Mouse (Mus musculus) lung, postnatal 0 days (tissue): Measurements from ENCODE around the gene Ak9. TPM values are rescaled to one million over a fixed set of nuclear protein-coding genes. Genes with fewer than 3 reads are reported as not detected.

Source experiments
- ATAC-seq: fragments of 200-750 bp; cut with Nextera tagmentation; 2 replicates; pipeline ENCODE4 v1.8.0; 2017; ENCODE audit warnings: moderate library complexity
- DNase-seq: peaks from one replicate; pipeline ENCODE4 v3.0.0-alpha.2; 2016; ENCODE audit warnings: low spot score
- H3K27ac ChIP-seq: fragments of 300-500 bp; sonication (generic); 2 replicates; pipeline ENCODE4 v1.5.1; 2014; ENCODE audit warnings: antibody characterized with exemption, mild to moderate bottlenecking, low read length, mixed read lengths
- H3K27me3 ChIP-seq: fragments of 300-500 bp; sonication (generic); replicated peaks from 2 replicates; pipeline ENCODE4 v1.6.1; 2014; ENCODE audit warnings: low read length, mixed read lengths; ENCODE audit not compliant: insufficient read depth
- H3K36me3 ChIP-seq: fragments of 300-500 bp; sonication (generic); 2 replicates; pipeline ENCODE4 v1.6.1; 2014; ENCODE audit warnings: low read length, mixed read lengths; ENCODE audit not compliant: insufficient read depth
- H3K4me1 ChIP-seq: fragments of 300-500 bp; sonication (generic); 2 replicates; pipeline ENCODE4 v1.6.1; 2014; ENCODE audit warnings: antibody characterized with exemption, low read depth, low read length, mixed read lengths; ENCODE audit not compliant: insufficient read depth
- H3K4me2 ChIP-seq: fragments of 300-500 bp; sonication (generic); replicated peaks from 2 replicates; pipeline ENCODE4 v1.6.1; 2014; ENCODE audit warnings: low read depth, mild to moderate bottlenecking, low read length, moderate library complexity, mixed read lengths
- H3K4me3 ChIP-seq: fragments of 300-500 bp; sonication (generic); 2 replicates; pipeline ENCODE4 v1.5.1; 2014; ENCODE audit warnings: low read depth, low read length
- H3K9ac ChIP-seq: fragments of 300-500 bp; sonication (generic); replicated peaks from 2 replicates; pipeline ENCODE4 v1.6.1; 2014; ENCODE audit warnings: low read depth, mild to moderate bottlenecking
- H3K9me3 ChIP-seq: fragments of 300-500 bp; sonication (generic); 2 replicates; pipeline ENCODE4 v1.6.1; 2016; ENCODE audit warnings: low read length, mixed read lengths
- CTCF ChIP-seq: IDR thresholded peaks from 2 replicates; pipeline ENCODE4 v1.5.1; 2016; ENCODE audit warnings: antibody characterized with exemption, mild to moderate bottlenecking
- EP300 ChIP-seq: IDR thresholded peaks from 2 replicates; pipeline ENCODE4 v1.6.1; 2016; ENCODE audit warnings: antibody characterized with exemption, mild to moderate bottlenecking, control low read depth
- WGBS: fragments of 180-500 bp; shearing (Covaris S2); extraction: QIAGEN DNeasy Blood & Tissue Kit; methylation state at CpG from one replicate; pipeline ENCODE4 v1.1.7; 2014; 5-methylcytosine and 5-hydroxymethylcytosine counted together
- polyA plus RNA-seq: library from polyadenylated mRNA; unstranded; fragments of >200 nt; fragmentation: Nextera tagmentation; extraction: Ambion mirVana; gene quantifications from 2 replicates; pipeline ENCODE4 v1.2.1, GENCODE M21; 2015

The Ak9 gene
- 0.87 and 0.99 TPM in 2 replicates for polyA plus RNA-seq

GRCm38 (mm10) chr10:41303639-41304444 is at the start of gene Ak9:
Gene Ak9 (plus strand): TSS chr10:41303980.
- peak within 1 kb of the TSS; percentile 94 for H3K4me2 ChIP-seq
- peak; percentile 93 for DNase-seq
- H3K36me3 ChIP-seq, result no peaks in the 10 kb centered on the region
- H3K27ac ChIP-seq, result peak within 1 kb of the TSS; percentile 84
- peak; percentile 71 for TF ChIP-seq CTCF
- TF ChIP-seq EP300, result peak; percentile 34
- under 1% methylated on average over 25 of the region's 25 CpGs for WGBS
- H3K27me3 ChIP-seq, result no peaks in the 10 kb centered on the region
- ATAC-seq, result peak; percentile 86
- no peaks in the 10 kb centered on the region for H3K9me3 ChIP-seq
- peak within 1 kb of the TSS; percentile 84 for H3K4me3 ChIP-seq
- H3K9ac ChIP-seq, result peak within 1 kb of the TSS; percentile 80
- no peaks in the 10 kb centered on the region for H3K4me1 ChIP-seq

DNA sequence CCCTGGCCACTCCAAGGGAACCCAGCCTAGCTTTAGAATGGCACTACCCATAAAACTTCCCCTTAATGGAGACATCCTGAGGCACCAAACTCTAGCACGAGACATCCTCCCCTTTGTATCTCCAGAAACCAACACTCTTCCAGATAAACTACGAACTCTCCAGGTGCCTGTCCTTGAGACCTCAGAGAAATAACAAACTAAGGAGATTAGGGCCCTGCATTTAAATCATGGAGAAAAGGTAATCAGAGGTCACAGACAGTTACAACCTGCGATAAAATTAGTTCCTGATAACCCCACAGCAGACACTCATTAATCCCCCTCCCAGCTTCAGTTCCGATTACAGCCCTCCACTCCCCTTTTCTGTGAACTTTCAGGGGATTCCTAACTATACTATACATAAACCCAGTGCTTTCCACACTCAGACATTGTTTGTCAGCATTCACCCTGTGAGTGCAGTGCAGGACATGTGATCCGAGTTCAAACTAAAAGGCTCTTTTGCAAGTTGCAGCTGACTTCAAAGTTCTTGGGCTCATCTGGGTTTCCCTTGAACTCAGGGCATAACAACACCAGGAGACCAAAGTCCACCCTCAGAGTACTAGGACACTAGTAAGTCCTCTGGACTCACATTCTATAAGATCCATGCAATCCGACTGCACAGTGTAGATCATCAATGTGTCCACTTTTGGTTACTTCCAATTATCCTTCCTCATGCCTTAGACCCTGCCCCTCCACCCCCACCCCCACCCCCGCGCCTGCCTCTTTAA is 43.4 kb upstream of the Ak9 start:
- ATAC-seq, result no peak
- H3K27ac ChIP-seq, result no peak overlapping the region
- no peaks in the 10 kb centered on the region for H3K9me3 ChIP-seq
- H3K4me2 ChIP-seq, result no peak overlapping the region
- no peaks in the 10 kb centered on the region for H3K4me1 ChIP-seq
- no peak for DNase-seq
- no peak overlapping the region for H3K9ac ChIP-seq
- no peak overlapping the region for H3K4me3 ChIP-seq
- TF ChIP-seq CTCF (no peak), EP300 (no peak)
- no peaks in the 10 kb centered on the region for H3K27me3 ChIP-seq
- WGBS, result 50% methylated on average over 8 of the region's 8 CpGs
- no peaks in the 10 kb centered on the region for H3K36me3 ChIP-seq

DNA sequence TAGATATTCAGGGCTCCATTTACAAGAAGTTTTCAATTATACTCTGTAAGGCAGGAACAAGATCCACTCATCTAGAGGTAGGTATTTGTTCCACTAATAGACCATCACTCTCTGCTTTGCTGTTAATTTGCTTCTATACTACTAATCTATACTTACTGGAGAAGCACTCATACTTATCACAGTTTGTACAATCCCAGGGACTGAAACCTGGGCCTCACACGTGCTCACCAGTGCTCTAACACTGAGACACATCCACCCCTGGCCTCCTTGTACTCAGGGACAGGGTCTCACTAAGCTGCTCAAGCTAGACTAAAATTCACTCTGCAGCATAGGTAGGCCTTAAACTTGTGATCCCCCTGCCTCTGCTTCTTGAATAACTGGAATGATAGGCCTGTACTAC is 42.6 kb upstream of the Ak9 start:
- Histone ChIP-seq H3K9me3 (no peaks in the 10 kb centered on the region), H3K4me3 (no peak overlapping the region), H3K27ac (no peak overlapping the region), H3K9ac (no peak overlapping the region), H3K36me3 (no peaks in the 10 kb centered on the region), H3K4me2 (no peak overlapping the region), H3K27me3 (no peaks in the 10 kb centered on the region), H3K4me1 (no peaks in the 10 kb centered on the region)
- ATAC-seq, result no peak
- DNase-seq, result no peak
- 24% methylated on average over 1 of the region's 1 CpGs for WGBS
- TF ChIP-seq CTCF, result no peak
- no peak for TF ChIP-seq EP300

- DNase-seq, result no peak
- TF ChIP-seq CTCF (no peak), EP300 (no peak)
- no peaks in the 10 kb centered on the region for H3K4me1 ChIP-seq
Observed at GRCm38 (mm10) chr10:41261889-41262288, 41.9 kb upstream of the Ak9 start.

GRCm38 (mm10) chr10:41271860-41272259 is 31.9 kb upstream of the Ak9 start:
- no peaks in the 10 kb centered on the region for H3K27me3 ChIP-seq
- no peaks in the 10 kb centered on the region for H3K4me1 ChIP-seq
- no peak overlapping the region for H3K27ac ChIP-seq
- H3K4me3 ChIP-seq, result no peak overlapping the region
- no peak overlapping the region for H3K9ac ChIP-seq
- TF ChIP-seq CTCF (peak; percentile 59), EP300 (no peak)
- H3K36me3 ChIP-seq, result peaks cover 4% of the 10 kb centered on the region; the same call in 1 of the 2 replicates
- no peaks in the 10 kb centered on the region for H3K9me3 ChIP-seq
- DNase-seq (peak; percentile 6), ATAC-seq (no peak)
- no peak overlapping the region for H3K4me2 ChIP-seq
- 56% methylated on average over 7 of the region's 7 CpGs for WGBS

More at GRCm38 (mm10) chr10:41261889-41262288, 41.9 kb upstream of the Ak9 start:
- Histone ChIP-seq H3K9ac (no peak overlapping the region), H3K4me2 (no peak overlapping the region), H3K4me3 (no peak overlapping the region), H3K27ac (no peak overlapping the region), H3K27me3 (no peaks in the 10 kb centered on the region), H3K9me3 (no peaks in the 10 kb centered on the region), H3K36me3 (no peaks in the 10 kb centered on the region)
- ATAC-seq, result no peak

GRCm38 (mm10) chr10:41274871-41275270 is 28.9 kb upstream of the Ak9 start:
- no peak overlapping the region for H3K27ac ChIP-seq
- ATAC-seq (no peak), DNase-seq (no peak)
- peaks cover 5% of the 10 kb centered on the region; the same call in 1 of the 2 replicates for H3K4me1 ChIP-seq
- no peak overlapping the region for H3K4me2 ChIP-seq
- no peaks in the 10 kb centered on the region for H3K27me3 ChIP-seq
- no peak for TF ChIP-seq EP300
- no peak for TF ChIP-seq CTCF
- H3K4me3 ChIP-seq, result no peak overlapping the region
- no peak overlapping the region for H3K9ac ChIP-seq
- peaks cover 9% of the 10 kb centered on the region; the same call in 1 of the 2 replicates for H3K36me3 ChIP-seq
- 93% methylated on average over 1 of the region's 1 CpGs for WGBS
- H3K9me3 ChIP-seq, result no peaks in the 10 kb centered on the region
